Mouse (Mus musculus): ENCODE data around the gene Nf2.
A peak's percentile ranks its signal among the peaks of the same experiment; 100 is the strongest.
"Not testable (repeated sequence)": the region's sequence is repeated elsewhere in the genome, so short reads cannot be mapped to it uniquely, and the experiment has no call there.

GRCm38 (mm10) chr11:4822446-4822842 is 26.9 kb downstream of the Nf2 start:
- not testable (repeated sequence) for TF ChIP-seq POLR2A (IDR thresholded peaks at IDR 0.05; ENCODE audit: low read depth, low read length)
- TF ChIP-seq CTCF (conservative IDR thresholded peaks at IDR 0.05; ENCODE audit: insufficient read depth, insufficient read length, low read depth, low read length), result peak; percentile 25; the same call in 1 of the 2 replicates
